Mouse (Mus musculus): ENCODE results near the gene Gm44973.
A peak's percentile ranks its signal among the peaks of the same experiment; 100 is the strongest.
"Not testable (repeated sequence)": the region's sequence is repeated elsewhere in the genome, so short reads cannot be mapped to it uniquely, and the experiment has no call there.

Gene Gm44973

GRCm38 (mm10) chr7:5016920-5017319 is 1.6 kb downstream of the Gm44973 start:
- DNase-seq (ENCODE audit: low spot score): no peak

DNA sequence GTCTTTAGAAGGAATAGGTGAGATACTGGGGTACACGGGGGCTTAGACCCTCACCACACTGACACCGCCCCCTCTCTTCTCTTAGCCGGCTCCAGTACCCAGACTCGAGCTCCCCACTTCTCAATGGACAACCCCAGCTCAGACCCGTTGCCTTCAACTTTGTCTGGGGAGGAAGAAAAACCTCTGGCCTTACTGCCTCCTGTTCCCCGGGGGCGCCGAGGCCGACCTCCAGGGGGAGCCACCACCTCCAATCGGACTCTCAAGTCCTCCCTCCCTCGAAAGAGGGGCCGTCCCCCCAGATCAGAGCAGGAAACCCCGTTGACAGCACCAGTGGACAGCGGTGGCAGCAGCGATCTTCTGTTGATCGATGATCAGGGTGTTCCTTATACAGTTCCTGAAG is 2.1 kb downstream of the Gm44973 start:
- no peak for DNase-seq (ENCODE audit: low spot score)

DNA sequence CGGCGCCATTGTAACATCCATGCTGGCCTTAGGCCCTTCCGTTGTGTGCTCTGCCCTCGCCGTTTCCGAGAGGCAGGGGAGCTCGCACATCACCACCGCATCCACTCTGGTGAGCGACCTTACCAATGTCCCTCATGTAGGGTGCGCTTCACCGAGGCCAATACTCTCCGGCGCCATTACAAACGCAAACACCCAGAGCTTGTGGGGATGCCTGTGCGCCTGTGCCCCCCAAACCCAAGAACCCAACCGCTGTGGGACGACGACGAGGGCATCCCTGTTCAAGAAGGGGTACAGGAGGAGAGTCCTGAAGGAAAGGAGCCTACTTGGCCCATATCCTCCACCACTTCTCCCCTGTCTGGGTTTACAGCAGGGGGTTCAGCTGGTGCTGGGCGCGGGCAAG is 2.6 kb downstream of the Gm44973 start:
- no peak for DNase-seq (ENCODE audit: low spot score)

DNA sequence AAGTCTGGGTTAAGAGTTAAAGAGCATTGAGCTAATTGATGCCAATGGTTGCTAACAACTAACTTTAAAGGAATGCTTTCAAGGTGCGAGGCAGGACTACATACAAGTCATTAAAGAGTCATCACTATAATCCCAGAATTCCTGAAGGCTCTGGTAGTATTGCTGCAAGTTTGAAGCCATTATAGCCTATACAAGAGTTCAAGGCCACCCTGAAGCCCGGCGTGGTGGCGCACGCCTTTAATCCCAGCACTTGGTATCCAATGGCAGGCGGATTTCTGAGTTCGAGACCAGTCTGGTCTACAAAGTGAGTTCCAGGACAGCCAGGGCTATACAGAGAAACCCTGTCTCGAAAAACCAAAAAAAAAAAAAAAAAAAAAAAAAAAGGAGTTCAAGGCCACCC is 4.3 kb downstream of the Gm44973 start:
- DNase-seq (ENCODE audit: low spot score): not testable (repeated sequence)

- peak; percentile 99 for DNase-seq (ENCODE audit: low spot score)
These were observed 4.8 kb downstream of the Gm44973 start, which contains the start of the genes Zfp865 and Ccdc106 for GRCm38 (mm10) chr7:5020000-5020681. Gene Zfp865 (plus strand): TSS chr7:5020376. Gene Ccdc106 (plus strand): TSS chr7:5020553.

- DNase-seq (ENCODE audit: low spot score): no peak
These were observed 5.4 kb downstream of the Gm44973 start for GRCm38 (mm10) chr7:5020685-5021084.

- DNase-seq (ENCODE audit: low spot score): no peak
These were observed 5.9 kb downstream of the Gm44973 start for GRCm38 (mm10) chr7:5021197-5021596.

- no peak for DNase-seq (ENCODE audit: low spot score)
These were observed 14.2 kb downstream of the Gm44973 start for GRCm38 (mm10) chr7:5029543-5029942.

GRCm38 (mm10) chr7:5029946-5030345 is 14.7 kb downstream of the Gm44973 start:
- no peak for DNase-seq (ENCODE audit: low spot score)

GRCm38 (mm10) chr7:5030554-5031275 is 15.4 kb downstream of the Gm44973 start:
- DNase-seq (ENCODE audit: low spot score): no peak

DNA sequence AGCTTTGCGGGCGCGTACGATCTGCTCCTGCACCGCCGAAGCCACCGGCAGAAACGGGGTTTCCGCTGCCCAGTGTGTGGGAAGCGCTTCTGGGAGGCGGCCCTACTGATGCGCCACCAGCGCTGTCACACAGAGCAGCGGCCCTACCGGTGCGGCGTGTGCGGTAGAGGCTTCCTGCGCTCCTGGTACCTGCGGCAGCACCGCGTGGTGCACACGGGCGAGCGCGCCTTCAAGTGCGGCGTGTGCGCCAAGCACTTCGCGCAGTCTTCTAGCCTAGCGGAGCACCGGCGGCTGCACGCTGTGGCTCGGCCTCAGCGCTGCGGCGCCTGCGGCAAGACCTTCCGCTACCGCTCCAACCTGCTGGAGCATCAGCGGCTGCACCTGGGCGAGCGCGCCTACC is 16.2 kb downstream of the Gm44973 start:
- no peak for DNase-seq (ENCODE audit: low spot score)

DNA sequence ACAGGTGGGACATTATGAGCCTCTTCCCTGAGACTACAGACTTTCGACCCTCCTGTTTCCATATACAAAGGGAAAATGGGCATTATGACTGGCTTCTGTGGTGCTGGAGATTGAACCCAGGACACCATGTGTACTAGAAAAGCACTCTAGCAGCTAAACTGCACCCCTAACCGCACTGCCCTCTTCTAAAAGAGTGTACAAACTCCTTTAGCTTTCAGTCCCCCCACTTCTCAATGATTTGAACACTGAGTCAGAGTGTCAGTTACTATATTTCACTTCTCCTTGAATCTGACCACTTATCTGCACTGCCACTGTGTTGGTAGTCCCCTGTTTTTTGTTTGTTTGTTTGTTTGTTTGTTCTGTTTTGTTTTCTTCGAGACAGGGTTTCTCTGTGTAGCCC is 18.5 kb downstream of the Gm44973 start, which contains the start of gene 4632433K11Rik:
4632433K11Rik (plus strand) TSS at position 301 of the 400 bp plus-strand sequence.
- no peak for DNase-seq (ENCODE audit: low spot score)

DNA sequence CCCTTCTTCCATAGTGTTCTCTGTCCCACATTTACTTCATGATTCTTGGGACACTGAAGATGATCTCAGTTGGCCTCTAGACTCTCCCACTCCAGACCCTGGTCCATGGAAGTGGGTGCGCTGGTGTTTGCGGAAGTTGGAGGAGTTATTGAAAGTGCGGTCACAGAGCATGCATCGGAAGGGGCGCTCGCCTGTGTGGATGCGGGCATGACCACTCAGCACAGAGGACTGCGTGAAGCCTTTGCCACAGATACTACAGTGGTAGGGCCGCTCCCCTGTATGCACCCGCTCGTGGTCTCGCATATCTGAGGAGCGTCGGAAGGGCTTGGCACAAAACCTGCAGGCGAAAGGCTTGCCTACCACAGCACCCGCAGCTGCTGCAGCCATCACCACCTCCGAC is 20.3 kb downstream of the Gm44973 start:
- no peak for DNase-seq (ENCODE audit: low spot score)

GRCm38 (mm10) chr7:5036136-5036535 is 20.8 kb downstream of the Gm44973 start:
- DNase-seq (ENCODE audit: low spot score): no peak

- no peak for DNase-seq (ENCODE audit: low spot score)
These were observed 21.7 kb downstream of the Gm44973 start for GRCm38 (mm10) chr7:5037026-5037425.

GRCm38 (mm10) chr7:5037467-5037866 is 22.2 kb downstream of the Gm44973 start:
- DNase-seq (ENCODE audit: low spot score): no peak

GRCm38 (mm10) chr7:5038109-5038732 is 22.9 kb downstream of the Gm44973 start, which contains the start of gene Zfp784:
Gene Zfp784 (minus strand): TSS chr7:5038446.
- peak; percentile 95 for DNase-seq (ENCODE audit: low spot score)

GRCm38 (mm10) chr7:5038940-5039339 is 23.6 kb downstream of the Gm44973 start:
- no peak for DNase-seq (ENCODE audit: low spot score)

GRCm38 (mm10) chr7:5044981-5045380 is 29.7 kb downstream of the Gm44973 start:
- no peak for DNase-seq (ENCODE audit: low spot score)

DNA sequence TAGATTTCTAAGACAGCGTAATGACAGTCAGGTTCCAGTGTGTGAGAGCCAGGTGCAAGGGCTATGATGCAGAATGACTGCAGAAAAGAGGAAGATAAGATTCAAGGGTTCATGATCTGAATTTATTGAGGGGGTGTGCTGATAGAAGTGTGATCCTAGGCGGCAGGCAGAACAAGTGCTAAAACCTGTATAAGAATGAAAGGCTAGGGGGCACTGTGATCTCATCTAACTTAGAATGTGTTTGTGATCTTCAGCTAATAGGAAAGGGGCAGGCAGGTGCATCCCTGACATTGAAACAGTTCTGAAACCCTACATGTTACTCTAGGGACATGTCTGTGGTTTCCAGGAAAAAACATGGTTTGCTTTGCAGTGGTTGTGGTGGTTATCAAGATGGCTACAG is 30.8 kb downstream of the Gm44973 start:
- DNase-seq (ENCODE audit: low spot score): no peak

GRCm38 (mm10) chr7:5047313-5047712 is 32.0 kb downstream of the Gm44973 start:
- DNase-seq (ENCODE audit: low spot score): no peak

- DNase-seq (ENCODE audit: low spot score): peak; percentile 73
These were observed 36.2 kb downstream of the Gm44973 start, which contains the start of gene Zfp580 for GRCm38 (mm10) chr7:5051193-5052192. Gene Zfp580 (plus strand): TSS chr7:5051538.

All from urinary bladder, postnatal 14 days (tissue).